Mouse (Mus musculus): Measurements from ENCODE around the gene Atp6v0a4. TPM values are rescaled to one million over a fixed set of nuclear protein-coding genes. Genes with fewer than 3 reads are reported as not detected.
A peak's percentile ranks its signal among the peaks of the same experiment; 100 is the strongest.

The Atp6v0a4 gene
- polyA plus RNA-seq, 1 experiment from 2014 or later = not detected

GRCm38 (mm10) chr6:38083204-38083603, 41.2 kb downstream of the Atp6v0a4 start:
- ATAC-seq (replicated peaks; ENCODE audit: insufficient number of reproducible peaks, low FRiP score, low TSS enrichment, low read depth) = no peak
- Histone ChIP-seq H3K9me3 (replicated peaks; ENCODE audit: control insufficient read depth, low read length) (no peaks in the 10 kb centered on the region), H3K27me3 (ENCODE audit: control insufficient read depth, insufficient read depth, low read length) (no peaks in the 10 kb centered on the region), H3K4me1 (ENCODE audit: control insufficient read depth, insufficient read depth, low read length) (no peaks in the 10 kb centered on the region), H3K4me3 (ENCODE audit: low read depth, low read length) (no peak overlapping the region), H3K36me3 (replicated peaks; ENCODE audit: control insufficient read depth, insufficient read depth, low read depth, low read length) (no peaks in the 10 kb centered on the region), H3K27ac (replicated peaks; ENCODE audit: low read depth, low read length) (no peak overlapping the region), H3K4me2 (ENCODE audit: low read depth, low read length) (no peak overlapping the region), H3K9ac (replicated peaks; ENCODE audit: low read length) (no peak overlapping the region)
- WGBS = 50% methylated on average over 4 of the region's 4 CpGs
- no peak for DNase-seq (ENCODE audit: low spot score)

- no peak overlapping the region for H3K9ac ChIP-seq (replicated peaks; ENCODE audit: low read length)
- 48% methylated on average over 11 of the region's 11 CpGs for WGBS
- DNase-seq (ENCODE audit: low spot score) = peak; percentile 27
- no peak overlapping the region for H3K27ac ChIP-seq (replicated peaks; ENCODE audit: low read depth, low read length)
- no peak overlapping the region for H3K4me3 ChIP-seq (ENCODE audit: low read depth, low read length)
- no peak for ATAC-seq (replicated peaks; ENCODE audit: insufficient number of reproducible peaks, low FRiP score, low TSS enrichment, low read depth)
- no peaks in the 10 kb centered on the region for H3K4me1 ChIP-seq (ENCODE audit: control insufficient read depth, insufficient read depth, low read length)
- H3K36me3 ChIP-seq (replicated peaks; ENCODE audit: control insufficient read depth, insufficient read depth, low read depth, low read length) = no peaks in the 10 kb centered on the region
- no peaks in the 10 kb centered on the region for H3K27me3 ChIP-seq (ENCODE audit: control insufficient read depth, insufficient read depth, low read length)
- H3K4me2 ChIP-seq (ENCODE audit: low read depth, low read length) = no peak overlapping the region
- H3K9me3 ChIP-seq (replicated peaks; ENCODE audit: control insufficient read depth, low read length) = no peaks in the 10 kb centered on the region
These were observed 42.6 kb downstream of the Atp6v0a4 start for GRCm38 (mm10) chr6:38081727-38082341.

- 70% methylated on average over 4 of the region's 4 CpGs for WGBS
- H3K27me3 ChIP-seq (ENCODE audit: control insufficient read depth, insufficient read depth, low read length) = no peaks in the 10 kb centered on the region
These were observed 44.0 kb downstream of the Atp6v0a4 start for GRCm38 (mm10) chr6:38080364-38080763.

GRCm38 (mm10) chr6:38073592-38073991, 50.8 kb downstream of the Atp6v0a4 start:
- Histone ChIP-seq H3K9ac (replicated peaks; ENCODE audit: low read length) (no peak overlapping the region), H3K9me3 (replicated peaks; ENCODE audit: control insufficient read depth, low read length) (no peaks in the 10 kb centered on the region), H3K27me3 (ENCODE audit: control insufficient read depth, insufficient read depth, low read length) (no peaks in the 10 kb centered on the region), H3K4me1 (ENCODE audit: control insufficient read depth, insufficient read depth, low read length) (no peaks in the 10 kb centered on the region), H3K36me3 (replicated peaks; ENCODE audit: control insufficient read depth, insufficient read depth, low read depth, low read length) (no peaks in the 10 kb centered on the region), H3K4me3 (ENCODE audit: low read depth, low read length) (no peak overlapping the region), H3K27ac (replicated peaks; ENCODE audit: low read depth, low read length) (no peak overlapping the region), H3K4me2 (ENCODE audit: low read depth, low read length) (no peak overlapping the region)
- 83% methylated on average over 3 of the region's 3 CpGs for WGBS
- DNase-seq (ENCODE audit: low spot score) = no peak
- no peak for ATAC-seq (replicated peaks; ENCODE audit: insufficient number of reproducible peaks, low FRiP score, low TSS enrichment, low read depth)

More at GRCm38 (mm10) chr6:38080364-38080763, 44.0 kb downstream of the Atp6v0a4 start:
- ATAC-seq (replicated peaks; ENCODE audit: insufficient number of reproducible peaks, low FRiP score, low TSS enrichment, low read depth) (no peak), DNase-seq (ENCODE audit: low spot score) (no peak)
- Histone ChIP-seq H3K36me3 (replicated peaks; ENCODE audit: control insufficient read depth, insufficient read depth, low read depth, low read length) (no peaks in the 10 kb centered on the region), H3K27ac (replicated peaks; ENCODE audit: low read depth, low read length) (no peak overlapping the region), H3K9ac (replicated peaks; ENCODE audit: low read length) (no peak overlapping the region), H3K4me2 (ENCODE audit: low read depth, low read length) (no peak overlapping the region), H3K4me3 (ENCODE audit: low read depth, low read length) (no peak overlapping the region), H3K4me1 (ENCODE audit: control insufficient read depth, insufficient read depth, low read length) (no peaks in the 10 kb centered on the region), H3K9me3 (replicated peaks; ENCODE audit: control insufficient read depth, low read length) (no peaks in the 10 kb centered on the region)

GRCm38 (mm10) chr6:38072137-38072796, 52.1 kb downstream of the Atp6v0a4 start:
- no peak for DNase-seq (ENCODE audit: low spot score)
- H3K9ac ChIP-seq (replicated peaks; ENCODE audit: low read length) = no peak overlapping the region
- H3K4me3 ChIP-seq (ENCODE audit: low read depth, low read length) = no peak overlapping the region
- H3K4me2 ChIP-seq (ENCODE audit: low read depth, low read length) = no peak overlapping the region
- no peak overlapping the region for H3K27ac ChIP-seq (replicated peaks; ENCODE audit: low read depth, low read length)
- no peaks in the 10 kb centered on the region for H3K4me1 ChIP-seq (ENCODE audit: control insufficient read depth, insufficient read depth, low read length)
- no peaks in the 10 kb centered on the region for H3K36me3 ChIP-seq (replicated peaks; ENCODE audit: control insufficient read depth, insufficient read depth, low read depth, low read length)
- no peak for ATAC-seq (replicated peaks; ENCODE audit: insufficient number of reproducible peaks, low FRiP score, low TSS enrichment, low read depth)
- 73% methylated on average over 5 of the region's 5 CpGs for WGBS
- H3K9me3 ChIP-seq (replicated peaks; ENCODE audit: control insufficient read depth, low read length) = no peaks in the 10 kb centered on the region
- H3K27me3 ChIP-seq (ENCODE audit: control insufficient read depth, insufficient read depth, low read length) = no peaks in the 10 kb centered on the region

- no peaks in the 10 kb centered on the region for H3K4me1 ChIP-seq (ENCODE audit: control insufficient read depth, insufficient read depth, low read length)
- H3K4me3 ChIP-seq (ENCODE audit: low read depth, low read length) = no peak overlapping the region
- H3K4me2 ChIP-seq (ENCODE audit: low read depth, low read length) = no peak overlapping the region
- no peaks in the 10 kb centered on the region for H3K36me3 ChIP-seq (replicated peaks; ENCODE audit: control insufficient read depth, insufficient read depth, low read depth, low read length)
- DNase-seq (ENCODE audit: low spot score) = no peak
- no peak overlapping the region for H3K27ac ChIP-seq (replicated peaks; ENCODE audit: low read depth, low read length)
- WGBS = 88% methylated on average over 4 of the region's 4 CpGs
- no peaks in the 10 kb centered on the region for H3K27me3 ChIP-seq (ENCODE audit: control insufficient read depth, insufficient read depth, low read length)
- no peaks in the 10 kb centered on the region for H3K9me3 ChIP-seq (replicated peaks; ENCODE audit: control insufficient read depth, low read length)
- no peak overlapping the region for H3K9ac ChIP-seq (replicated peaks; ENCODE audit: low read length)
- no peak for ATAC-seq (replicated peaks; ENCODE audit: insufficient number of reproducible peaks, low FRiP score, low TSS enrichment, low read depth)
These were observed 53.1 kb downstream of the Atp6v0a4 start for GRCm38 (mm10) chr6:38071256-38071655.

- Histone ChIP-seq H3K4me1 (ENCODE audit: control insufficient read depth, insufficient read depth, low read length) (no peaks in the 10 kb centered on the region), H3K27ac (replicated peaks; ENCODE audit: low read depth, low read length) (no peak overlapping the region), H3K4me2 (ENCODE audit: low read depth, low read length) (no peak overlapping the region), H3K9ac (replicated peaks; ENCODE audit: low read length) (no peak overlapping the region), H3K27me3 (ENCODE audit: control insufficient read depth, insufficient read depth, low read length) (no peaks in the 10 kb centered on the region), H3K4me3 (ENCODE audit: low read depth, low read length) (no peak overlapping the region), H3K36me3 (replicated peaks; ENCODE audit: control insufficient read depth, insufficient read depth, low read depth, low read length) (no peaks in the 10 kb centered on the region), H3K9me3 (replicated peaks; ENCODE audit: control insufficient read depth, low read length) (no peaks in the 10 kb centered on the region)
- WGBS = 2% methylated on average over 5 of the region's 5 CpGs
- DNase-seq (ENCODE audit: low spot score) (peak; percentile 87), ATAC-seq (replicated peaks; ENCODE audit: insufficient number of reproducible peaks, low FRiP score, low TSS enrichment, low read depth) (peak; percentile 72)
These were observed 58.2 kb downstream of the Atp6v0a4 start for GRCm38 (mm10) chr6:38066215-38066614.

GRCm38 (mm10) chr6:38065501-38066122, 58.8 kb downstream of the Atp6v0a4 start:
- WGBS = 77% methylated on average over 11 of the region's 11 CpGs
- ATAC-seq (replicated peaks; ENCODE audit: insufficient number of reproducible peaks, low FRiP score, low TSS enrichment, low read depth) (peak; percentile 39; the same call in 1 of the 2 replicates), DNase-seq (ENCODE audit: low spot score) (no peak)
- Histone ChIP-seq H3K9ac (replicated peaks; ENCODE audit: low read length) (no peak overlapping the region), H3K27me3 (ENCODE audit: control insufficient read depth, insufficient read depth, low read length) (no peaks in the 10 kb centered on the region), H3K4me2 (ENCODE audit: low read depth, low read length) (no peak overlapping the region), H3K4me1 (ENCODE audit: control insufficient read depth, insufficient read depth, low read length) (no peaks in the 10 kb centered on the region), H3K27ac (replicated peaks; ENCODE audit: low read depth, low read length) (no peak overlapping the region), H3K9me3 (replicated peaks; ENCODE audit: control insufficient read depth, low read length) (no peaks in the 10 kb centered on the region), H3K36me3 (replicated peaks; ENCODE audit: control insufficient read depth, insufficient read depth, low read depth, low read length) (no peaks in the 10 kb centered on the region), H3K4me3 (ENCODE audit: low read depth, low read length) (no peak overlapping the region)

Measured in embryonic facial prominence, embryonic 11.5 days (tissue).